ENCODE assay signal across 26 mouse cellular contexts in the genomic region with DNA sequence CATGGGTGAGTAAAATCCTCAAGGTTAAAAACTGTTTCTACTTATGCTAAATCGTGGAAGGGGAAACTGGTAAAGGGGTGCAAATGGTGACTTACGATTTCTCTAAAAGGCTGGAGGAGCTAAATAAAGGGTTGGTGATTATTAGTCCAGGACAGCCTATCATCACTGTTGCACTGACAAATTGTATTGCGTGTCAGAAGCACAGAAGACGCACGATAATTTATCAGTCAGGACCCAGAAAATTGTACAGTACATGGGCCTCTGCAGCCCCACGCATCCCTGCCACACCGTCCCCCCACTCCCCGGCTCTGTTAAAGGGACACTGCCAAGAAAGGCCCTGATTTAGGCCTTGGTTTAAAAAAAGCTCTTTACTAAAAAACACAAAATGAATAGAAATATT.
DNase-seq lines count a peak whose midpoint lies in the region; ATAC-seq and TF ChIP-seq lines count a peak whose summit lies in the region.
"Had no signal": no experiment of that assay in that cellular context is flagged by ENCODE, and none has a peak within 500 bp of the region (broad histone marks: within the 10 kb centered on the region; RNA-seq: fewer than 3 reads in every experiment).

No protein-coding gene starts in this region.

- H3K36me3 ChIP-seq in forebrain, embryonic 14.5 days (ENCODE audit: control insufficient read depth, insufficient read depth, low read length), result no peaks in the 10 kb centered on the region
- no peaks in the 10 kb centered on the region for H3K36me3 ChIP-seq in forebrain, embryonic 10.5 days (replicated peaks)
- no peaks in the 10 kb centered on the region for H3K36me3 ChIP-seq in forebrain, postnatal 0 days (ENCODE audit: insufficient read depth)
- no peaks in the 10 kb centered on the region for H3K36me3 ChIP-seq in liver, embryonic 14.5 days (replicated peaks; ENCODE audit: control insufficient read depth, insufficient read depth, low read depth)
- H3K36me3 ChIP-seq: embryonic facial prominence, embryonic 10.5 days; embryonic facial prominence, embryonic 15.5 days; G1E; heart, embryonic 12.5 days; hindbrain, embryonic 13.5 days; limb, embryonic 13.5 days; midbrain, embryonic 10.5 days; midbrain, embryonic 15.5 days; neural tube, embryonic 15.5 days had no signal

- H3K4me1 ChIP-seq in forebrain, embryonic 14.5 days (ENCODE audit: control insufficient read depth, insufficient read depth, low read length), result peaks cover 16% of the 10 kb centered on the region
- H3K4me1 ChIP-seq in forebrain, embryonic 10.5 days, result peaks cover 46% of the 10 kb centered on the region
- H3K4me1 ChIP-seq in forebrain, postnatal 0 days (ENCODE audit: insufficient read depth), result no peaks in the 10 kb centered on the region
- peaks cover 13 to 33% of the 10 kb centered on the region in 2 experiments for H3K4me1 ChIP-seq in liver, embryonic 14.5 days (replicated peaks; ENCODE audit: control insufficient read depth in 2 of 2, insufficient read depth in 2 of 2, low read length in 1 of 2)

- ATAC-seq in forebrain, embryonic 14.5 days, result no peak
- no peak for ATAC-seq in forebrain, postnatal 0 days
- ATAC-seq in liver, embryonic 14.5 days (ENCODE audit: insufficient read depth), result peak; percentile 50; the same call in 1 of the 2 replicates
- ATAC-seq: intestine, postnatal 0 days; midbrain, embryonic 15.5 days had no signal

- H3K27ac ChIP-seq in forebrain, embryonic 14.5 days (ENCODE audit: low read depth, low read length), result no peak overlapping the region
- no peak overlapping the region for H3K27ac ChIP-seq in forebrain, embryonic 10.5 days
- H3K27ac ChIP-seq in forebrain, postnatal 0 days (ENCODE audit: low read depth, low read length), result 0 out of 2 replicates have a peak overlapping the region, but pooled peaks have one; percentile 15
- no peak overlapping the region for H3K27ac ChIP-seq in liver, embryonic 14.5 days
- H3K27ac ChIP-seq: embryonic facial prominence, embryonic 10.5 days; embryonic facial prominence, embryonic 15.5 days; heart, adult 2 months; hindbrain, embryonic 13.5 days; limb, embryonic 13.5 days; midbrain, embryonic 10.5 days; midbrain, embryonic 15.5 days; neural tube, embryonic 15.5 days had no signal

- TF ChIP-seq CTCF in forebrain, postnatal 0 days (IDR thresholded peaks at IDR 0.05; ENCODE audit: low read depth), result no peak
- no peak for TF ChIP-seq CTCF in liver, embryonic 14.5 days (IDR thresholded peaks at IDR 0.05; ENCODE audit: low read depth)

- H3K27me3 ChIP-seq in forebrain, embryonic 14.5 days (replicated peaks; ENCODE audit: control insufficient read depth, insufficient read depth, low read length), result no peaks in the 10 kb centered on the region
- H3K27me3 ChIP-seq in forebrain, embryonic 10.5 days (ENCODE audit: poor library complexity, severe bottlenecking), result no peaks in the 10 kb centered on the region
- H3K27me3 ChIP-seq in forebrain, postnatal 0 days (ENCODE audit: insufficient read depth, low read length), result no peaks in the 10 kb centered on the region
- H3K27me3 ChIP-seq in liver, embryonic 14.5 days (ENCODE audit: control insufficient read depth, insufficient read depth, low read length), result no peaks in the 10 kb centered on the region
- H3K27me3 ChIP-seq: embryonic facial prominence, embryonic 15.5 days; heart, embryonic 12.5 days; hindbrain, embryonic 13.5 days; midbrain, embryonic 15.5 days; neural tube, embryonic 15.5 days had no signal

- WGBS in forebrain, embryonic 14.5 days, result 81% methylated on average over 8 of the region's 8 CpGs
- 90% methylated on average over 8 of the region's 8 CpGs for WGBS in forebrain, embryonic 10.5 days
- 70% methylated on average over 8 of the region's 8 CpGs for WGBS in forebrain, postnatal 0 days
- WGBS in liver, embryonic 14.5 days (ENCODE audit: insufficient replicate concordance), result 31% methylated on average over 8 of the region's 8 CpGs

- no peak overlapping the region for H3K4me2 ChIP-seq in forebrain, embryonic 14.5 days (ENCODE audit: low read length)
- no peak overlapping the region for H3K4me2 ChIP-seq in forebrain, postnatal 0 days (ENCODE audit: low read depth)
- no peak overlapping the region for H3K4me2 ChIP-seq in liver, embryonic 14.5 days (ENCODE audit: low read depth)
- H3K4me2 ChIP-seq: embryonic facial prominence, embryonic 15.5 days; heart, embryonic 12.5 days; hindbrain, embryonic 13.5 days; limb, embryonic 13.5 days; lung, embryonic 14.5 days; midbrain, embryonic 15.5 days; neural tube, embryonic 15.5 days had no signal

- TF ChIP-seq EP300 in liver, embryonic 14.5 days (IDR thresholded peaks at IDR 0.05; ENCODE audit: low read depth), result peak; percentile 60

- H3K9me3 ChIP-seq in forebrain, embryonic 14.5 days (replicated peaks; ENCODE audit: control insufficient read depth, low read length), result no peaks in the 10 kb centered on the region
- no peaks in the 10 kb centered on the region for H3K9me3 ChIP-seq in forebrain, embryonic 10.5 days
- no peaks in the 10 kb centered on the region for H3K9me3 ChIP-seq in forebrain, postnatal 0 days (ENCODE audit: low read length)
- H3K9me3 ChIP-seq in liver, embryonic 14.5 days (ENCODE audit: control insufficient read depth, low read length), result no peaks in the 10 kb centered on the region
- H3K9me3 ChIP-seq: embryonic facial prominence, embryonic 10.5 days; embryonic facial prominence, embryonic 15.5 days; heart, embryonic 12.5 days; hindbrain, embryonic 13.5 days; limb, embryonic 13.5 days; midbrain, embryonic 10.5 days; midbrain, embryonic 15.5 days; neural tube, embryonic 15.5 days had no signal

- no peak overlapping the region for H3K4me3 ChIP-seq in forebrain, embryonic 14.5 days (ENCODE audit: low read depth, low read length)
- H3K4me3 ChIP-seq in forebrain, embryonic 10.5 days, result no peak overlapping the region
- no peak overlapping the region for H3K4me3 ChIP-seq in forebrain, postnatal 0 days (ENCODE audit: low read depth, low read length)
- H3K4me3 ChIP-seq in liver, embryonic 14.5 days (ENCODE audit: insufficient read depth in 1 of 2, low read depth in 2 of 2, low read length in 2 of 2), result no peak overlapping the region
- H3K4me3 ChIP-seq: embryonic facial prominence, embryonic 10.5 days; embryonic facial prominence, embryonic 15.5 days; heart, adult 2 months; heart, embryonic 12.5 days; hindbrain, embryonic 13.5 days; limb, embryonic 13.5 days; midbrain, embryonic 10.5 days; midbrain, embryonic 15.5 days; neural tube, embryonic 15.5 days had no signal

- H3K9ac ChIP-seq in forebrain, embryonic 14.5 days (ENCODE audit: low read length), result no peak overlapping the region
- H3K9ac ChIP-seq in forebrain, postnatal 0 days, result no peak overlapping the region
- H3K9ac ChIP-seq in liver, embryonic 14.5 days (replicated peaks), result no peak overlapping the region
- H3K9ac ChIP-seq: embryonic facial prominence, embryonic 15.5 days; heart, embryonic 12.5 days; hindbrain, embryonic 13.5 days; limb, embryonic 13.5 days; lung, embryonic 14.5 days; midbrain, embryonic 15.5 days; neural tube, embryonic 15.5 days had no signal

- peak; percentile 30 for DNase-seq in forebrain, embryonic 14.5 days (ENCODE audit: low spot score)
- DNase-seq in forebrain, embryonic 10.5 days (ENCODE audit: extremely low spot score, low spot score), result no peak
- no peak for DNase-seq in forebrain, postnatal 0 days
- no peak for DNase-seq in liver, embryonic 14.5 days (ENCODE audit: low read depth in 3 of 3, low spot score in 3 of 3)
- DNase-seq in kidney, postnatal 4 days, result no peak
- no peak for DNase-seq in kidney, adult 9 months
- no peak for DNase-seq in c-Kit-positive CD71-positive TER-119-positive erythroid progenitor cells, embryonic 14.5 days (ENCODE audit: low spot score)
- DNase-seq: adrenal gland, postnatal 10 days; cerebellum, adult 8-10 months; cerebellum, postnatal 25 days; heart, adult 2 months; heart, postnatal 4 days; kidney, postnatal 14 days; lung, embryonic 14.5 days; right cerebral cortex, postnatal 25 days; thymus, postnatal 25 days had no signal
